Mouse (Mus musculus) intestine, postnatal 0 days (tissue): ENCODE results near the gene Polr3c. TPM values are rescaled to one million over a fixed set of nuclear protein-coding genes. Genes with fewer than 3 reads are reported as not detected.
A peak's percentile ranks its signal among the peaks of the same experiment; 100 is the strongest.

Experiments
- ATAC-seq: fragments of 200-750 bp; cut with Nextera tagmentation; 2 replicates; pipeline ENCODE4 v1.8.0; 2017; ENCODE audit warnings: mild to moderate bottlenecking, moderate TSS enrichment, moderate library complexity
- H3K27ac ChIP-seq: fragments of 300-500 bp; sonication (generic); 2 replicates; pipeline ENCODE4 v1.5.1; 2014; ENCODE audit warnings: mild to moderate bottlenecking, low read depth, low read length, moderate library complexity
- H3K27me3 ChIP-seq: fragments of 300-500 bp; sonication (generic); replicated peaks from 2 replicates; pipeline ENCODE4 v1.6.1; 2014; ENCODE audit warnings: low read length, mixed read lengths; ENCODE audit not compliant: control insufficient read depth, insufficient read depth
- H3K36me3 ChIP-seq: fragments of 300-500 bp; sonication (generic); 2 replicates; pipeline ENCODE4 v1.6.1; 2014; ENCODE audit warnings: mild to moderate bottlenecking, moderate library complexity; ENCODE audit not compliant: control insufficient read depth, insufficient read depth
- H3K4me1 ChIP-seq: fragments of 300-500 bp; sonication (generic); replicated peaks from 2 replicates; pipeline ENCODE4 v1.6.1; 2014; ENCODE audit warnings: antibody characterized with exemption, low read length, mixed read lengths; ENCODE audit not compliant: control insufficient read depth, insufficient read depth
- H3K4me2 ChIP-seq: fragments of 300-500 bp; sonication (generic); replicated peaks from 2 replicates; pipeline ENCODE4 v1.6.1; 2014; ENCODE audit warnings: low read depth, mild to moderate bottlenecking, moderate library complexity
- H3K4me3 ChIP-seq: fragments of 300-500 bp; sonication (generic); 2 replicates; pipeline ENCODE4 v1.5.1; 2014; ENCODE audit warnings: low read depth, low read length
- H3K9ac ChIP-seq: fragments of 300-500 bp; sonication (generic); 2 replicates; pipeline ENCODE4 v1.6.1; 2014; ENCODE audit warnings: mild to moderate bottlenecking, low read depth, low read length
- H3K9me3 ChIP-seq: fragments of 300-500 bp; sonication (generic); 2 replicates; pipeline ENCODE4 v1.6.1; 2016; ENCODE audit warnings: mixed run types; ENCODE audit not compliant: control insufficient read depth
- CTCF ChIP-seq: sonication (generic); IDR thresholded peaks from 2 replicates; pipeline ENCODE4 v1.5.1; 2016; ENCODE audit warnings: low read depth, mild to moderate bottlenecking, control low read depth, antibody characterized with exemption, moderate library complexity
- WGBS: fragments of 180-500 bp; shearing (Covaris S2); extraction: QIAGEN DNeasy Blood & Tissue Kit; methylation state at CpG from one replicate; pipeline ENCODE4 v1.1.7; 2014; 5-methylcytosine and 5-hydroxymethylcytosine counted together
- polyA plus RNA-seq: library from polyadenylated mRNA; unstranded; fragments of >200 nt; fragmentation: Nextera tagmentation; extraction: Ambion mirVana; gene quantifications from 2 replicates; pipeline ENCODE4 v1.2.1, GENCODE M21; 2015

The Polr3c gene
- polyA plus RNA-seq, 1 experiment from 2014 or later: 19.7 TPM

- Histone ChIP-seq H3K4me1 (peaks cover 3% of the 10 kb centered on the region; the same call in 1 of the 2 replicates), H3K4me2 (no peak overlapping the region), H3K9ac (no peak overlapping the region), H3K27ac (no peak overlapping the region), H3K9me3 (no peaks in the 10 kb centered on the region), H3K27me3 (no peaks in the 10 kb centered on the region), H3K4me3 (no peak overlapping the region), H3K36me3 (no peaks in the 10 kb centered on the region)
- no peak for TF ChIP-seq CTCF
- 90% methylated on average over 2 of the region's 2 CpGs for WGBS
- no peak for ATAC-seq
These were observed 7.8 kb upstream of the Polr3c start for GRCm38 (mm10) chr3:96735200-96735599.

DNA sequence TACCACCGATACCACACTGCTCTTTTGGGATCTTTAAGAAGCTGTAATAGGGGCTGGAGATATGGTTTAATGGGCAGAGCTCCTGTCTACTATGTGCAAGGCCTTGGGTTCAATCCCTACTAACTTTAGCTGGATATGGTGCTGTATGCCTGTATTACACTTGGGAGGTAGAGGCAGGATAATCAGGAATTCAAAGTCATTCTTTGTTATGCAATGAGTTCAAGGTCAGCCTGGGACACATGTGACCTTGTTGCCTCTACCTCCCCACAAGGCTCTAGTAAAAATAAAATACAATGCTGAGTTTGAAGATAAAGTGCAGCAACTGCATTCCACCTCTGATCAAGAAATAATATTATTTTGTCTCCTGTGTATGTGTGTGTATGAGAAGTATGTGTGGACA lies 6.6 kb upstream of the Polr3c start:
- no peaks in the 10 kb centered on the region for H3K27me3 ChIP-seq
- 92% methylated on average over 1 of the region's 1 CpGs for WGBS
- no peaks in the 10 kb centered on the region for H3K9me3 ChIP-seq
- H3K4me1 ChIP-seq: peaks cover 7% of the 10 kb centered on the region
- H3K4me3 ChIP-seq: no peak overlapping the region
- no peak overlapping the region for H3K27ac ChIP-seq
- no peak for TF ChIP-seq CTCF
- no peak overlapping the region for H3K9ac ChIP-seq
- H3K4me2 ChIP-seq: no peak overlapping the region
- no peak for ATAC-seq
- H3K36me3 ChIP-seq: no peaks in the 10 kb centered on the region

DNA sequence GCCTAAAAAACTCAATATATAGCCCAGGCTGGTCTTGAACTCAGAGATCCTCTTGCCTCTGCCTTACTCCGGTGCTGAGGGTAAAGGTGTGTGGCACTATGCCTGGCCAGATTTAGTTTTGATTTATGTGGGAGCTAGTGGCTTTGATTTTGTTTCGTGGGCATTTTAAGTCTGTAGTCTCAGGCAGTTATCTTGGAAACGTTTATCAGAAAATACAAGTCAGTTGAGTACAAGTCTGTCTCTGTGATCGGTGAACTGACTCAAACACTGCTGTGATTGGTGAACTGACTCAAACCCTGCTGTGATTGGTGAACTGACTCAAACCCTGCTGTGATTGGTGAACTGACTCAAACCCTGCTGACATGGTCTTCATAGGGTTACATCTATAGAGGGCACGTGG lies 3.4 kb upstream of the Polr3c start:
- peaks cover 17% of the 10 kb centered on the region for H3K4me1 ChIP-seq
- no peaks in the 10 kb centered on the region for H3K36me3 ChIP-seq
- 57% methylated on average over 5 of the region's 5 CpGs for WGBS
- no peaks in the 10 kb centered on the region for H3K9me3 ChIP-seq
- no peak for TF ChIP-seq CTCF
- H3K4me2 ChIP-seq: no peak overlapping the region
- 0 out of 2 replicates have a peak overlapping the region, but pooled peaks have one; percentile 9 for H3K27ac ChIP-seq
- no peak overlapping the region for H3K4me3 ChIP-seq
- H3K9ac ChIP-seq: no peak overlapping the region
- no peak for ATAC-seq
- no peaks in the 10 kb centered on the region for H3K27me3 ChIP-seq

GRCm38 (mm10) chr3:96729403-96729784 lies 2.0 kb upstream of the Polr3c start:
- no peak for ATAC-seq
- peak; percentile 54 for TF ChIP-seq CTCF
- no peak overlapping the region for H3K4me3 ChIP-seq
- peaks cover 15% of the 10 kb centered on the region for H3K4me1 ChIP-seq
- 32% methylated on average over 3 of the region's 3 CpGs for WGBS
- no peaks in the 10 kb centered on the region for H3K9me3 ChIP-seq
- H3K27me3 ChIP-seq: no peaks in the 10 kb centered on the region
- H3K4me2 ChIP-seq: peak overlapping the region; percentile 78; the same call in 1 of the 2 replicates
- H3K27ac ChIP-seq: no peak overlapping the region
- no peaks in the 10 kb centered on the region for H3K36me3 ChIP-seq
- no peak overlapping the region for H3K9ac ChIP-seq

GRCm38 (mm10) chr3:96728634-96729402 lies 1.4 kb upstream of the Polr3c start:
- 46% methylated on average over 7 of the region's 7 CpGs for WGBS
- Histone ChIP-seq H3K27me3 (no peaks in the 10 kb centered on the region), H3K27ac (0 out of 2 replicates have a peak overlapping the region, but pooled peaks have one; percentile 87), H3K4me3 (peak overlapping the region; percentile 96), H3K9ac (peak overlapping the region; percentile 84), H3K4me2 (peak overlapping the region; percentile 78), H3K4me1 (peaks cover 14% of the 10 kb centered on the region), H3K36me3 (peaks cover 1% of the 10 kb centered on the region), H3K9me3 (no peaks in the 10 kb centered on the region)
- TF ChIP-seq CTCF: no peak
- no peak for ATAC-seq

GRCm38 (mm10) chr3:96727828-96728633 lies 603 bp upstream of the Polr3c start:
- WGBS: under 1% methylated on average over 42 of the region's 42 CpGs
- no peak for TF ChIP-seq CTCF
- peak overlapping the region; percentile 87 for H3K27ac ChIP-seq

More at GRCm38 (mm10) chr3:96727828-96728633, 603 bp upstream of the Polr3c start:
- Histone ChIP-seq H3K36me3 (peaks cover 7% of the 10 kb centered on the region), H3K4me2 (peak overlapping the region; percentile 78), H3K4me1 (peaks cover 14% of the 10 kb centered on the region), H3K4me3 (peak overlapping the region; percentile 96), H3K9ac (peak overlapping the region; percentile 84), H3K9me3 (no peaks in the 10 kb centered on the region), H3K27me3 (no peaks in the 10 kb centered on the region)
- no peak; the same call in 1 of the 2 replicates for ATAC-seq
